Mouse (Mus musculus): Measurements from ENCODE around the gene Gpr61.
A peak's percentile ranks its signal among the peaks of the same experiment; 100 is the strongest.

DNA sequence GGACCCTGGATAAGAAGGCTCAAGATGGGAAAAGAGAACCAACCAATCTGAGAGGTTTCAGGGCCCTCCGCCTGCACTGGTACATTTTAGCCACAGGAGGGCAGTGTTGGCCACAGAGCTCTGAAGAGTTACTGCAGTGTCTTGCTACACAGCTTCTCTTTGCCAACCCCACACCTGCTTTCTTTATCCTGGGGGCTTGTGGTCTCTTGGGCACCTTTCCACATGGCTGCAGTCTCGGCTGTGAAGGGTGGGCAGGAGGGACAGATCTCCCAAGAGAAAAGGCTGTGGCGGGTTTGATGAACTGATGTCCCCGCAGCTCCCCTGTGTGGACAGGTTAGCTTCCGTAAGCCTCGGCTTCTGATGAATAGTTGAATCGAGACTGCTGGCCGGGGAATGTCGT lies 10.1 kb upstream of the Gpr61 start:
- peak; percentile 98 for TF ChIP-seq CTCF (IDR thresholded peaks at IDR 0.05; ENCODE audit: low read depth)
- TF ChIP-seq EP300 (optimal IDR thresholded peaks at IDR 0.05), result no peak
